Mouse (Mus musculus): ENCODE data around the gene Nyap2. TPM values are rescaled to one million over a fixed set of nuclear protein-coding genes. Genes with fewer than 3 reads are reported as not detected.
A peak's percentile ranks its signal among the peaks of the same experiment; 100 is the strongest.

Nyap2 gene
- 15.5 and 15.6 TPM in 2 replicates for polyA plus RNA-seq (2012; rRNA removed)

- H3K27ac ChIP-seq (ENCODE audit: insufficient read depth, low read length) = peak within 1 kb of the TSS; percentile 54
- H3K4me3 ChIP-seq (ENCODE audit: insufficient read depth, low read length) = peak within 1 kb of the TSS; percentile 64
- H3K4me1 ChIP-seq (ENCODE audit: control insufficient read depth, insufficient read depth, low read length) = no peaks in the 10 kb centered on the region
- TF ChIP-seq CTCF (IDR thresholded peaks at IDR 0.05; ENCODE audit: extremely low read depth, insufficient read depth, low read length) = no peak
- peak; percentile 79 for TF ChIP-seq POLR2A (IDR thresholded peaks at IDR 0.05; ENCODE audit: extremely low read depth, insufficient read depth, low read length)
Observed at GRCm38 (mm10) chr1:81076831-81077664, at the start of gene Nyap2. Nyap2 (plus strand) TSS chr1:81076950.

GRCm38 (mm10) chr1:81042907-81043868 is 33.6 kb upstream of the Nyap2 start:
- no peak overlapping the region for H3K27ac ChIP-seq (ENCODE audit: insufficient read depth, low read length)
- TF ChIP-seq POLR2A (IDR thresholded peaks at IDR 0.05; ENCODE audit: extremely low read depth, insufficient read depth, low read length) (no peak), CTCF (IDR thresholded peaks at IDR 0.05; ENCODE audit: extremely low read depth, insufficient read depth, low read length) (no peak)
- H3K4me3 ChIP-seq (ENCODE audit: insufficient read depth, low read length) = no peak overlapping the region
- no peaks in the 10 kb centered on the region for H3K4me1 ChIP-seq (ENCODE audit: control insufficient read depth, insufficient read depth, low read length)

- TF ChIP-seq POLR2A (IDR thresholded peaks at IDR 0.05; ENCODE audit: extremely low read depth, insufficient read depth, low read length) (no peak), CTCF (IDR thresholded peaks at IDR 0.05; ENCODE audit: extremely low read depth, insufficient read depth, low read length) (no peak)
- H3K4me3 ChIP-seq (ENCODE audit: insufficient read depth, low read length) = no peak overlapping the region
- H3K27ac ChIP-seq (ENCODE audit: insufficient read depth, low read length) = no peak overlapping the region
- no peaks in the 10 kb centered on the region; the same call in 1 of the 2 replicates for H3K4me1 ChIP-seq (ENCODE audit: control insufficient read depth, insufficient read depth, low read length)
Observed at GRCm38 (mm10) chr1:81058340-81058739, 18.4 kb upstream of the Nyap2 start.

- Histone ChIP-seq H3K4me1 (ENCODE audit: control insufficient read depth, insufficient read depth, low read length) (no peaks in the 10 kb centered on the region; the same call in 1 of the 2 replicates), H3K27ac (ENCODE audit: insufficient read depth, low read length) (no peak overlapping the region), H3K4me3 (ENCODE audit: insufficient read depth, low read length) (no peak overlapping the region)
- TF ChIP-seq CTCF (IDR thresholded peaks at IDR 0.05; ENCODE audit: extremely low read depth, insufficient read depth, low read length) = no peak
- no peak for TF ChIP-seq POLR2A (IDR thresholded peaks at IDR 0.05; ENCODE audit: extremely low read depth, insufficient read depth, low read length)
Observed at GRCm38 (mm10) chr1:81058835-81059234, 17.9 kb upstream of the Nyap2 start.

GRCm38 (mm10) chr1:81062811-81063210 is 13.9 kb upstream of the Nyap2 start:
- peaks cover 1% of the 10 kb centered on the region; the same call in 1 of the 2 replicates for H3K4me1 ChIP-seq (ENCODE audit: control insufficient read depth, insufficient read depth, low read length)
- TF ChIP-seq CTCF (IDR thresholded peaks at IDR 0.05; ENCODE audit: extremely low read depth, insufficient read depth, low read length) (no peak), POLR2A (IDR thresholded peaks at IDR 0.05; ENCODE audit: extremely low read depth, insufficient read depth, low read length) (no peak)
- peak overlapping the region; percentile 77 for H3K27ac ChIP-seq (ENCODE audit: insufficient read depth, low read length)
- no peak overlapping the region for H3K4me3 ChIP-seq (ENCODE audit: insufficient read depth, low read length)

- peak overlapping the region; percentile 64 for H3K4me3 ChIP-seq (ENCODE audit: insufficient read depth, low read length)
- peak overlapping the region; percentile 32 for H3K27ac ChIP-seq (ENCODE audit: insufficient read depth, low read length)
- TF ChIP-seq CTCF (IDR thresholded peaks at IDR 0.05; ENCODE audit: extremely low read depth, insufficient read depth, low read length) = no peak
- peak; percentile 76 for TF ChIP-seq POLR2A (IDR thresholded peaks at IDR 0.05; ENCODE audit: extremely low read depth, insufficient read depth, low read length)
- H3K4me1 ChIP-seq (ENCODE audit: control insufficient read depth, insufficient read depth, low read length) = no peaks in the 10 kb centered on the region
Observed at GRCm38 (mm10) chr1:81076259-81076658, 491 bp upstream of the Nyap2 start.

- Histone ChIP-seq H3K4me3 (ENCODE audit: insufficient read depth, low read length) (peak overlapping the region; percentile 64), H3K4me1 (ENCODE audit: control insufficient read depth, insufficient read depth, low read length) (no peaks in the 10 kb centered on the region), H3K27ac (ENCODE audit: insufficient read depth, low read length) (peak overlapping the region; percentile 54)
- no peak for TF ChIP-seq POLR2A (IDR thresholded peaks at IDR 0.05; ENCODE audit: extremely low read depth, insufficient read depth, low read length)
- TF ChIP-seq CTCF (IDR thresholded peaks at IDR 0.05; ENCODE audit: extremely low read depth, insufficient read depth, low read length) = no peak
Observed at GRCm38 (mm10) chr1:81077665-81078314, 1.0 kb downstream of the Nyap2 start.

- TF ChIP-seq CTCF (IDR thresholded peaks at IDR 0.05; ENCODE audit: extremely low read depth, insufficient read depth, low read length) (no peak), POLR2A (IDR thresholded peaks at IDR 0.05; ENCODE audit: extremely low read depth, insufficient read depth, low read length) (no peak)
- H3K4me3 ChIP-seq (ENCODE audit: insufficient read depth, low read length) = no peak overlapping the region
- H3K4me1 ChIP-seq (ENCODE audit: control insufficient read depth, insufficient read depth, low read length) = no peaks in the 10 kb centered on the region
- H3K27ac ChIP-seq (ENCODE audit: insufficient read depth, low read length) = no peak overlapping the region
Observed at GRCm38 (mm10) chr1:81087485-81087884, 10.7 kb downstream of the Nyap2 start.

GRCm38 (mm10) chr1:81090400-81090799 is 13.7 kb downstream of the Nyap2 start:
- H3K4me1 ChIP-seq (ENCODE audit: control insufficient read depth, insufficient read depth, low read length) = no peaks in the 10 kb centered on the region
- H3K27ac ChIP-seq (ENCODE audit: insufficient read depth, low read length) = no peak overlapping the region
- no peak overlapping the region for H3K4me3 ChIP-seq (ENCODE audit: insufficient read depth, low read length)
- TF ChIP-seq CTCF (IDR thresholded peaks at IDR 0.05; ENCODE audit: extremely low read depth, insufficient read depth, low read length) = no peak
- no peak for TF ChIP-seq POLR2A (IDR thresholded peaks at IDR 0.05; ENCODE audit: extremely low read depth, insufficient read depth, low read length)
